Mouse (Mus musculus) G1E (cell line): ENCODE measurements at regions not wholly inside any gene's neighbourhood (a gene's known extent, or its start where the extent isn't known, plus 50 kb on each side); places are given as distances from the start of the nearest gene placed in this dataset.

Experiments used
- ATAC-seq: 2 replicates; pipeline ENCODE4 v1.8.0; 2016; ENCODE audit warnings: mild to moderate bottlenecking; ENCODE audit not compliant: insufficient number of reproducible peaks, poor library complexity, low FRiP score, severe bottlenecking; ENCODE audit errors: extremely low read depth
- DNase-seq: peaks from one replicate; pipeline ENCODE4 v3.0.0; 2012; ENCODE audit warnings: low spot score
- H3K27me3 ChIP-seq: 2 replicates; pipeline ENCODE4 v1.6.1; 2012; ENCODE audit warnings: mild to moderate bottlenecking, low read length, inconsistent platforms; ENCODE audit not compliant: insufficient read depth
- H3K36me3 ChIP-seq: replicated peaks from 2 replicates; pipeline ENCODE3; 2012; ENCODE audit warnings: mild to moderate bottlenecking, inconsistent platforms
- H3K4me1 ChIP-seq: 2 replicates; pipeline ENCODE4 v1.6.1; 2012; ENCODE audit warnings: low read depth, low read length, inconsistent platforms, mixed read lengths; ENCODE audit not compliant: insufficient read depth
- H3K4me3 ChIP-seq: 2 replicates; pipeline ENCODE4 v1.5.1; 2012; ENCODE audit warnings: low read depth, mild to moderate bottlenecking, inconsistent platforms, low read length, moderate library complexity, mixed read lengths
- H3K9me3 ChIP-seq: replicated peaks from 2 replicates; pipeline ENCODE4 v1.6.1; 2012; ENCODE audit warnings: inconsistent platforms
- CTCF ChIP-seq: IDR thresholded peaks from 2 replicates; pipeline ENCODE4 v1.5.1; 2012; ENCODE audit warnings: low read depth, low read length, inconsistent platforms, mixed read lengths
- GATA1 ChIP-seq: IDR thresholded peaks from 2 replicates; pipeline ENCODE4 v1.6.1; 2012; ENCODE audit warnings: borderline replicate concordance, low read length, inconsistent platforms, mixed read lengths
- GATA2 ChIP-seq: IDR thresholded peaks from 2 replicates; pipeline ENCODE4 v1.6.1; 2012; ENCODE audit warnings: low read depth, low read length, inconsistent platforms, borderline replicate concordance
- POLR2AphosphoS5 ChIP-seq: IDR thresholded peaks from 2 replicates; pipeline ENCODE4 v1.6.1; 2012; ENCODE audit warnings: low read depth, low read length, inconsistent platforms; ENCODE audit not compliant: insufficient replicate concordance
- TAL1 ChIP-seq: conservative IDR thresholded peaks from 2 replicates; pipeline ENCODE4 v1.6.1; 2012; ENCODE audit warnings: low read depth, low read length, inconsistent platforms, mixed read lengths

GRCm38 (mm10) chr14:81387566-81387965 is 1403.7 kb downstream of the Olfm4 start:
- H3K36me3 ChIP-seq = no peaks in the 10 kb centered on the region
- no peak overlapping the region for H3K4me3 ChIP-seq
- no peak for TF ChIP-seq POLR2AphosphoS5
- no peak for TF ChIP-seq TAL1
- TF ChIP-seq CTCF = no peak
- TF ChIP-seq GATA2 = no peak
- no peak for TF ChIP-seq GATA1
- no peaks in the 10 kb centered on the region for H3K4me1 ChIP-seq
- peaks cover 7% of the 10 kb centered on the region; the same call in 1 of the 2 replicates for H3K9me3 ChIP-seq
- no peak for ATAC-seq
- no peaks in the 10 kb centered on the region for H3K27me3 ChIP-seq
- no peak for DNase-seq
